Mouse (Mus musculus): ENCODE data around the gene Crhr2. TPM values are rescaled to one million over a fixed set of nuclear protein-coding genes. Genes with fewer than 3 reads are reported as not detected.

Crhr2 gene
- not detected in 2 replicates for polyA plus RNA-seq (2015; fragmentation: Nextera tagmentation; extraction: Ambion mirVana)

- WGBS = 69% methylated on average over 10 of the region's 10 CpGs
- Histone ChIP-seq H3K4me2 (no peak within 1 kb of the TSS), H3K4me1 (0 out of 2 replicates have a peak, but pooled peaks cover 6% of the 10 kb centered on the region), H3K36me3 (no peaks in the 10 kb centered on the region), H3K27me3 (no peaks in the 10 kb centered on the region), H3K27ac (no peak within 1 kb of the TSS), H3K4me3 (no peak within 1 kb of the TSS), H3K9ac (no peak within 1 kb of the TSS), H3K9me3 (no peaks in the 10 kb centered on the region)
- ATAC-seq (ENCODE audit: insufficient number of reproducible peaks, insufficient read depth, low FRiP score, low TSS enrichment, low read depth) = no peak
Measured at GRCm38 (mm10) chr6:55132794-55133193, at the start of gene Crhr2. Gene Crhr2, minus strand, starts transcription at chr6:55133016.

GRCm38 (mm10) chr6:55179560-55179959 lies 46.7 kb upstream of the Crhr2 start:
- Histone ChIP-seq H3K4me2 (no peak overlapping the region), H3K4me3 (no peak overlapping the region), H3K4me1 (no peaks in the 10 kb centered on the region), H3K27ac (no peak overlapping the region), H3K9ac (no peak overlapping the region), H3K9me3 (no peaks in the 10 kb centered on the region), H3K36me3 (no peaks in the 10 kb centered on the region), H3K27me3 (no peaks in the 10 kb centered on the region)
- no peak; the same call in 1 of the 2 replicates for ATAC-seq (ENCODE audit: insufficient number of reproducible peaks, insufficient read depth, low FRiP score, low TSS enrichment, low read depth)
- WGBS = 75% methylated on average over 7 of the region's 7 CpGs

- Histone ChIP-seq H3K9ac (no peak overlapping the region), H3K27me3 (no peaks in the 10 kb centered on the region), H3K4me1 (no peaks in the 10 kb centered on the region), H3K9me3 (no peaks in the 10 kb centered on the region), H3K36me3 (no peaks in the 10 kb centered on the region), H3K4me2 (no peak overlapping the region), H3K4me3 (no peak overlapping the region), H3K27ac (no peak overlapping the region)
- 57% methylated on average over 12 of the region's 12 CpGs for WGBS
- ATAC-seq (ENCODE audit: insufficient number of reproducible peaks, insufficient read depth, low FRiP score, low TSS enrichment, low read depth) = no peak
Measured at GRCm38 (mm10) chr6:55177060-55177732, 44.4 kb upstream of the Crhr2 start.

- Histone ChIP-seq H3K27ac (no peak overlapping the region), H3K36me3 (no peaks in the 10 kb centered on the region), H3K27me3 (no peaks in the 10 kb centered on the region), H3K9me3 (no peaks in the 10 kb centered on the region), H3K4me2 (no peak overlapping the region), H3K4me3 (no peak overlapping the region), H3K4me1 (no peaks in the 10 kb centered on the region), H3K9ac (no peak overlapping the region)
- WGBS = 47% methylated on average over 5 of the region's 5 CpGs
- ATAC-seq (ENCODE audit: insufficient number of reproducible peaks, insufficient read depth, low FRiP score, low TSS enrichment, low read depth) = no peak
Measured at GRCm38 (mm10) chr6:55175892-55176291, 43.1 kb upstream of the Crhr2 start.

- H3K4me3 ChIP-seq = no peak overlapping the region
- no peaks in the 10 kb centered on the region for H3K27me3 ChIP-seq
- H3K4me1 ChIP-seq = no peaks in the 10 kb centered on the region
- H3K4me2 ChIP-seq = no peak overlapping the region
- H3K9me3 ChIP-seq = no peaks in the 10 kb centered on the region
- H3K36me3 ChIP-seq = no peaks in the 10 kb centered on the region
- 35% methylated on average over 2 of the region's 2 CpGs for WGBS
- H3K27ac ChIP-seq = no peak overlapping the region
- no peak for ATAC-seq (ENCODE audit: insufficient number of reproducible peaks, insufficient read depth, low FRiP score, low TSS enrichment, low read depth)
- H3K9ac ChIP-seq = no peak overlapping the region
Measured at GRCm38 (mm10) chr6:55175456-55175855, 42.6 kb upstream of the Crhr2 start.

- Histone ChIP-seq H3K9me3 (no peaks in the 10 kb centered on the region), H3K36me3 (no peaks in the 10 kb centered on the region), H3K4me2 (no peak within 1 kb of the TSS), H3K9ac (no peak within 1 kb of the TSS), H3K4me3 (no peak within 1 kb of the TSS), H3K4me1 (no peaks in the 10 kb centered on the region), H3K27me3 (no peaks in the 10 kb centered on the region), H3K27ac (no peak within 1 kb of the TSS)
- no peak for ATAC-seq (ENCODE audit: insufficient number of reproducible peaks, insufficient read depth, low FRiP score, low TSS enrichment, low read depth)
- 77% methylated on average over 1 of the region's 1 CpGs for WGBS
Measured at GRCm38 (mm10) chr6:55174741-55175181, 41.9 kb upstream of the Crhr2 start, which contains the start of gene Inmt. Gene Inmt, minus strand, starts transcription at chr6:55175043.

GRCm38 (mm10) chr6:55173941-55174349 lies 41.1 kb upstream of the Crhr2 start:
- Histone ChIP-seq H3K9ac (no peak overlapping the region), H3K4me2 (no peak overlapping the region), H3K4me3 (no peak overlapping the region), H3K9me3 (no peaks in the 10 kb centered on the region), H3K27ac (no peak overlapping the region), H3K27me3 (no peaks in the 10 kb centered on the region), H3K4me1 (no peaks in the 10 kb centered on the region), H3K36me3 (no peaks in the 10 kb centered on the region)
- 18% methylated on average over 3 of the region's 3 CpGs for WGBS
- ATAC-seq (ENCODE audit: insufficient number of reproducible peaks, insufficient read depth, low FRiP score, low TSS enrichment, low read depth) = no peak

- H3K9me3 ChIP-seq = no peaks in the 10 kb centered on the region
- H3K4me2 ChIP-seq = no peak overlapping the region
- H3K36me3 ChIP-seq = no peaks in the 10 kb centered on the region
- H3K9ac ChIP-seq = no peak overlapping the region
- ATAC-seq (ENCODE audit: insufficient number of reproducible peaks, insufficient read depth, low FRiP score, low TSS enrichment, low read depth) = no peak
- H3K4me1 ChIP-seq = no peaks in the 10 kb centered on the region
- H3K27me3 ChIP-seq = no peaks in the 10 kb centered on the region
- 60% methylated on average over 10 of the region's 10 CpGs for WGBS
- no peak overlapping the region for H3K27ac ChIP-seq
- H3K4me3 ChIP-seq = no peak overlapping the region
Measured at GRCm38 (mm10) chr6:55173171-55173570, 40.4 kb upstream of the Crhr2 start.

- no peaks in the 10 kb centered on the region for H3K27me3 ChIP-seq
- H3K9ac ChIP-seq = no peak overlapping the region
- no peaks in the 10 kb centered on the region for H3K36me3 ChIP-seq
- WGBS = 59% methylated on average over 4 of the region's 4 CpGs
- no peak for ATAC-seq (ENCODE audit: insufficient number of reproducible peaks, insufficient read depth, low FRiP score, low TSS enrichment, low read depth)
- H3K27ac ChIP-seq = no peak overlapping the region
- no peaks in the 10 kb centered on the region for H3K9me3 ChIP-seq
- no peaks in the 10 kb centered on the region for H3K4me1 ChIP-seq
- H3K4me2 ChIP-seq = no peak overlapping the region
- no peak overlapping the region for H3K4me3 ChIP-seq
Measured at GRCm38 (mm10) chr6:55171638-55172037, 38.8 kb upstream of the Crhr2 start.

GRCm38 (mm10) chr6:55169818-55170217 lies 37.0 kb upstream of the Crhr2 start:
- no peak overlapping the region for H3K4me3 ChIP-seq
- no peaks in the 10 kb centered on the region for H3K4me1 ChIP-seq
- WGBS = 59% methylated on average over 5 of the region's 5 CpGs
- H3K36me3 ChIP-seq = no peaks in the 10 kb centered on the region
- H3K27me3 ChIP-seq = no peaks in the 10 kb centered on the region; the same call in 1 of the 2 replicates
- no peak overlapping the region for H3K4me2 ChIP-seq
- H3K9ac ChIP-seq = no peak overlapping the region
- ATAC-seq (ENCODE audit: insufficient number of reproducible peaks, insufficient read depth, low FRiP score, low TSS enrichment, low read depth) = no peak
- H3K9me3 ChIP-seq = no peaks in the 10 kb centered on the region
- no peak overlapping the region for H3K27ac ChIP-seq

- Histone ChIP-seq H3K36me3 (no peaks in the 10 kb centered on the region), H3K9me3 (no peaks in the 10 kb centered on the region), H3K27me3 (no peaks in the 10 kb centered on the region; the same call in 1 of the 2 replicates), H3K4me1 (no peaks in the 10 kb centered on the region), H3K27ac (no peak overlapping the region), H3K4me2 (no peak overlapping the region), H3K4me3 (no peak overlapping the region), H3K9ac (no peak overlapping the region)
- WGBS = 47% methylated on average over 7 of the region's 7 CpGs
- ATAC-seq (ENCODE audit: insufficient number of reproducible peaks, insufficient read depth, low FRiP score, low TSS enrichment, low read depth) = no peak
Measured at GRCm38 (mm10) chr6:55166777-55167463, 34.1 kb upstream of the Crhr2 start.

GRCm38 (mm10) chr6:55163046-55163584 lies 30.3 kb upstream of the Crhr2 start:
- no peaks in the 10 kb centered on the region; the same call in 1 of the 2 replicates for H3K27me3 ChIP-seq
- no peak for ATAC-seq (ENCODE audit: insufficient number of reproducible peaks, insufficient read depth, low FRiP score, low TSS enrichment, low read depth)
- H3K4me1 ChIP-seq = no peaks in the 10 kb centered on the region
- H3K9ac ChIP-seq = no peak overlapping the region
- H3K27ac ChIP-seq = no peak overlapping the region
- no peaks in the 10 kb centered on the region for H3K9me3 ChIP-seq
- no peak overlapping the region for H3K4me3 ChIP-seq
- no peaks in the 10 kb centered on the region for H3K36me3 ChIP-seq
- H3K4me2 ChIP-seq = no peak overlapping the region
- WGBS = 78% methylated on average over 8 of the region's 8 CpGs

All from embryonic facial prominence, embryonic 13.5 days (tissue).